Mouse (Mus musculus) liver, embryonic 16.5 days (tissue): ENCODE measurements around the gene Olfr123. TPM values are rescaled to one million over a fixed set of nuclear protein-coding genes. Genes with fewer than 3 reads are reported as not detected.

ENCODE experiments used
- ATAC-seq: fragments of 200-750 bp; cut with Nextera tagmentation; 2 replicates; pipeline ENCODE4 v1.8.0; 2017; ENCODE audit warnings: low read depth, mild to moderate bottlenecking, moderate number of reproducible peaks, moderate library complexity
- H3K27ac ChIP-seq: fragments of 300-500 bp; sonication (generic); 2 replicates; pipeline ENCODE4 v1.5.1; 2014; ENCODE audit warnings: mild to moderate bottlenecking, low read length
- H3K27me3 ChIP-seq: fragments of 300-500 bp; sonication (generic); 2 replicates; pipeline ENCODE4 v1.6.1; 2014; ENCODE audit warnings: low read depth, low read length, mixed read lengths; ENCODE audit not compliant: control insufficient read depth, insufficient read depth
- H3K36me3 ChIP-seq: fragments of 300-500 bp; sonication (generic); 2 replicates; pipeline ENCODE4 v1.6.1; 2014; ENCODE audit warnings: mild to moderate bottlenecking; ENCODE audit not compliant: control insufficient read depth, insufficient read depth
- H3K4me1 ChIP-seq: fragments of 300-500 bp; sonication (generic); 2 replicates; pipeline ENCODE4 v1.6.1; 2014; ENCODE audit warnings: low read depth, low read length, mixed read lengths; ENCODE audit not compliant: control insufficient read depth
- H3K4me2 ChIP-seq: fragments of 300-500 bp; sonication (generic); 2 replicates; pipeline ENCODE4 v1.6.1; 2014; ENCODE audit warnings: low read depth, low read length, mixed read lengths
- H3K4me3 ChIP-seq: fragments of 300-500 bp; sonication (generic); 2 replicates; pipeline ENCODE4 v1.5.1; 2014; ENCODE audit warnings: low read depth, mild to moderate bottlenecking, low read length
- H3K9ac ChIP-seq: fragments of 300-500 bp; sonication (generic); 2 replicates; pipeline ENCODE4 v1.6.1; 2014; ENCODE audit warnings: low read depth, low read length
- H3K9me3 ChIP-seq: fragments of 300-500 bp; sonication (generic); replicated peaks from 2 replicates; pipeline ENCODE4 v1.6.1; 2016; ENCODE audit warnings: low read length; ENCODE audit not compliant: control insufficient read depth
- whole genome bisulfite sequencing: fragments of 180-500 bp; shearing (Covaris S2); extraction: QIAGEN DNeasy Blood & Tissue Kit; methylation state at CpG from one replicate; pipeline ENCODE4 v1.1.7; 2014; ENCODE audit not compliant: insufficient replicate concordance; 5-methylcytosine and 5-hydroxymethylcytosine counted together
- polyA plus RNA-seq: library from polyadenylated mRNA; unstranded; fragments of >200 nt; fragmentation: Nextera tagmentation; extraction: Ambion mirVana; gene quantifications from 2 replicates; pipeline ENCODE4 v1.2.1, GENCODE M21; 2015

Olfr123 gene
- polyA plus RNA-seq, result not detected in 2 replicates

- WGBS, result 58% methylated on average over 2 of the region's 2 CpGs
- ATAC-seq, result no peak
- H3K4me1 ChIP-seq, result no peaks in the 10 kb centered on the region
- no peaks in the 10 kb centered on the region for H3K36me3 ChIP-seq
- no peak within 1 kb of the TSS for H3K9ac ChIP-seq
- no peak within 1 kb of the TSS for H3K4me2 ChIP-seq
- H3K27me3 ChIP-seq, result no peaks in the 10 kb centered on the region
- H3K4me3 ChIP-seq, result no peak within 1 kb of the TSS
- H3K27ac ChIP-seq, result no peak within 1 kb of the TSS
- H3K9me3 ChIP-seq, result no peaks in the 10 kb centered on the region
Measured at GRCm38 (mm10) chr17:37793229-37793628, at the start of gene Olfr123. TSS of gene Olfr123 (plus strand) at chr17:37793529.

- no peak for ATAC-seq
- Histone ChIP-seq H3K27me3 (no peaks in the 10 kb centered on the region), H3K9me3 (no peaks in the 10 kb centered on the region), H3K36me3 (no peaks in the 10 kb centered on the region), H3K9ac (no peak within 1 kb of the TSS), H3K4me3 (no peak within 1 kb of the TSS), H3K27ac (no peak within 1 kb of the TSS), H3K4me1 (no peaks in the 10 kb centered on the region), H3K4me2 (no peak within 1 kb of the TSS)
- WGBS, result 58% methylated on average over 4 of the region's 4 CpGs
Measured at GRCm38 (mm10) chr17:37768307-37768706, 25.0 kb upstream of the Olfr123 start, which contains the start of gene Olfr122. TSS of gene Olfr122 (plus strand) at chr17:37768607.

DNA sequence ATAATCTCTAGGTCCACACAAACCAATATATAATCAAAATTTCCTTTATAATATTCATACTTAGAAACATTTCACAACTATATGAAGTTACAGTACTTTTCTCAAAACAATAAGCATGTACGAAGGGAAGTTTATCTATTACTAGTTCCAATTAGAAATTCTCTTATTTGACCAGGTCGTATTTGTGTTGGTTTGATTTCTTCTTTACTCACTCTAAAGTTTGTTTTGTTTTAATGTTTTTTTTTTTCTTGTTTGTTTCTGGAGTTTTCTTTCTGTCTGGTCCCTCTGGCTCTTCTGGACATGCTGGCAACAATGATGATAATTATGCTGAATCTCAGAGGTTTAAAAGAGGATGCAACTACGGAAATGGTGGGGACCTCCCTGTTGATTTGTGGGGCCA lies 6.3 kb downstream of the Olfr123 start, which contains the start of gene Olfr124:
Gene Olfr124 (plus strand): TSS at position 301 of the 400 bp plus-strand sequence.
- no peak within 1 kb of the TSS for H3K9ac ChIP-seq
- no peaks in the 10 kb centered on the region for H3K9me3 ChIP-seq
- H3K27ac ChIP-seq, result no peak within 1 kb of the TSS
- no peaks in the 10 kb centered on the region for H3K36me3 ChIP-seq
- H3K27me3 ChIP-seq, result no peaks in the 10 kb centered on the region
- H3K4me2 ChIP-seq, result no peak within 1 kb of the TSS
- no peaks in the 10 kb centered on the region for H3K4me1 ChIP-seq
- no peak for ATAC-seq
- WGBS, result 54% methylated on average over 3 of the region's 3 CpGs
- H3K4me3 ChIP-seq, result no peak within 1 kb of the TSS

GRCm38 (mm10) chr17:37832649-37833048 lies 39.3 kb downstream of the Olfr123 start, which contains the start of gene Olfr125:
TSS of gene Olfr125 (plus strand) at chr17:37832949.
- Histone ChIP-seq H3K9ac (no peak within 1 kb of the TSS), H3K4me2 (no peak within 1 kb of the TSS), H3K36me3 (no peaks in the 10 kb centered on the region), H3K27ac (no peak within 1 kb of the TSS), H3K27me3 (no peaks in the 10 kb centered on the region), H3K4me1 (no peaks in the 10 kb centered on the region), H3K4me3 (no peak within 1 kb of the TSS), H3K9me3 (no peaks in the 10 kb centered on the region)
- ATAC-seq, result no peak

DNA sequence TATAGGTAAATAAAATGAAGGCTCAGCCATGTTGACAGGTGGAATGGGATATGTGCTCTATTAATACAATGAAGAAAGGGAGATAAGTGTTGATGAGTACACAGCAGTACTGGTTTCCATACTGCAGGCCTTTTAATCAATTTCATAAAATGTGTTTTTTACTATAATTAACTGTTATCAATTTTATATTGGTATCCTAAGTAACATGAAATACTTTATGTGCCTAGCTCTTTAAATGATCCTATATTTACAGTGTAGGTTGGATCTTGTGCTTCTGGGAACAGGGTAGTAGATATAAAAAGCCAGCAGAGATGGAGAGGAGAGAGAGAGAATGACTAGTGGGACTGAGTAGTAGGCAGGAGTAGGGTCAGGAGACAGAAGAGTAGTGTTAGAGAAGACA lies 53.9 kb downstream of the Olfr123 start, which contains the start of gene Olfr126:
Gene Olfr126 (plus strand): TSS at position 301 of the 400 bp plus-strand sequence.
- H3K9me3 ChIP-seq, result no peaks in the 10 kb centered on the region
- H3K4me3 ChIP-seq, result no peak within 1 kb of the TSS
- H3K4me1 ChIP-seq, result no peaks in the 10 kb centered on the region
- no peaks in the 10 kb centered on the region for H3K27me3 ChIP-seq
- no peak for ATAC-seq
- H3K9ac ChIP-seq, result no peak within 1 kb of the TSS
- no peaks in the 10 kb centered on the region for H3K36me3 ChIP-seq
- no peak within 1 kb of the TSS for H3K4me2 ChIP-seq
- H3K27ac ChIP-seq, result no peak within 1 kb of the TSS

Other genes starting within 250 kb of the Olfr123 start
- gene Olfr112, start 224.1 kb upstream of the Olfr123 start, polyA plus RNA-seq, result not detected in 2 replicates
- gene Olfr113, start 215.9 kb upstream of the Olfr123 start, polyA plus RNA-seq, result not detected in 2 replicates
- gene Olfr114, start 200.8 kb upstream of the Olfr123 start, polyA plus RNA-seq, result not detected in 2 replicates
- gene Olfr115, start 166.4 kb upstream of the Olfr123 start, polyA plus RNA-seq, result not detected in 2 replicates
- gene Olfr116, start 166.3 kb upstream of the Olfr123 start, polyA plus RNA-seq, result not detected in 2 replicates
- not detected in 2 replicates for gene Olfr117, start 129.7 kb upstream of the Olfr123 start, polyA plus RNA-seq
- not detected in 2 replicates for gene Olfr118, start 126.5 kb upstream of the Olfr123 start, polyA plus RNA-seq
- not detected in 2 replicates for gene Olfr119, start 97.0 kb upstream of the Olfr123 start, polyA plus RNA-seq
- gene Olfr120, start 71.7 kb upstream of the Olfr123 start, polyA plus RNA-seq, result not detected in 2 replicates
- not detected in 2 replicates for gene Olfr121, start 44.7 kb upstream of the Olfr123 start, polyA plus RNA-seq
- gene Olfr122, start 24.9 kb upstream of the Olfr123 start, polyA plus RNA-seq, result not detected in 2 replicates
- gene Olfr124, start 6.4 kb downstream of the Olfr123 start, polyA plus RNA-seq, result not detected in 2 replicates
- gene Olfr125, start 39.4 kb downstream of the Olfr123 start, polyA plus RNA-seq, result not detected in 2 replicates
- not detected in 2 replicates for gene Olfr126, start 54.0 kb downstream of the Olfr123 start, polyA plus RNA-seq
- not detected in 2 replicates for gene Olfr127, start 106.9 kb downstream of the Olfr123 start, polyA plus RNA-seq
- gene Olfr128, start 127.0 kb downstream of the Olfr123 start, polyA plus RNA-seq, result not detected in 2 replicates
- gene Olfr761, start 159.6 kb downstream of the Olfr123 start, polyA plus RNA-seq, result not detected in 2 replicates